Mouse (Mus musculus): ENCODE results near the gene Zfhx2. TPM values are rescaled to one million over a fixed set of nuclear protein-coding genes. Genes with fewer than 3 reads are reported as not detected.

Zfhx2 gene
- total and polyA plus RNA-seq, 3 experiments, result 0.42 to 3.2 TPM; not detected in 1

DNA sequence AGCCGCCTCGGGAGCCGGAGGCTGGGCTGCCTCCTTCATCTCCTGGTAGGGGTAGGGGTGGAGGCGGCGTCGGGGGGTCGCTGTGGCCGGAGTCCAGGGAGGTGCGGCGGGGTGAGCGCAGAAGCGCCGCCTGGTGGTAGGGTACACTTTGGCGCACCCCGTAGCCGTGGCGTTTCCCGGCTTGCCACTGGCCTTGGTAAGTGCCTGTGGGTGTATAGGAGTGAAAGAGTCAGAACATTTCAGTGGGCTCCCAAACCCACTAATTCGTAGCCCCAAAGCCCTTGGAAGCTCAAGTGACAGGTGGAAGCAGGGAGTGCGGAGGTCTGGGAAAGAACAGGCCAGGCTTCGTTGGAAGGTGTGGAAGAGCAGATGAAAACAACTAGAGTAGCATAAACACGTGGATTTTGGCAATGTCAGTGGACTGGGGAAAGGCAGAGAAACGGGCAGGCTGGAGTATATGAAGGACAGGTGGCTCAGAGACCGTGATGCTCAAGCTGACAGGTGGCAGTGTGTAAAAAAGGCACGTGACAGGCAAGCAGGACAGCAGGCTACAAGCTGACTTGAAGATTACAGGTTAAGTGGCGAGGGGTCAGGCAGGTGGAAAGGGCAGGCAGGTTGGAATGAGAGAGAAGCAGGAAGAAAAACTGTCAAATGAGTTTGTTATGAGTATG lies 22.0 kb upstream of the Zfhx2 start:
- H3K9ac ChIP-seq (ENCODE audit: control insufficient read depth, low read depth, low read length, poor library complexity, severe bottlenecking), result no peak overlapping the region
- H3K27ac ChIP-seq (ENCODE audit: control insufficient read depth, low read depth, low read length), result no peak overlapping the region
- peaks cover 2 to 5% of the 10 kb centered on the region in 2 experiments; a peak in 3 of 4 replicates for H3K27me3 ChIP-seq (ENCODE audit: control insufficient read depth in 1 of 2, insufficient read depth in 2 of 2, low read length in 2 of 2)
- no peaks in the 10 kb centered on the region for H3K36me3 ChIP-seq (ENCODE audit: control insufficient read depth in 1 of 2, insufficient read depth in 2 of 2, low read length in 2 of 2)
- H3K79me2 ChIP-seq (ENCODE audit: control insufficient read depth, insufficient read depth, low read length, poor library complexity), result no peaks in the 10 kb centered on the region
- no peak overlapping the region for H3K4me3 ChIP-seq (ENCODE audit: control insufficient read depth in 1 of 2, insufficient read depth in 1 of 2, low read depth in 2 of 2, low read length in 2 of 2)
- H3K4me1 ChIP-seq (ENCODE audit: control insufficient read depth in 1 of 2, insufficient read depth in 2 of 2, low read length in 2 of 2), result no peaks in the 10 kb centered on the region
- TF ChIP-seq ETS1 (IDR thresholded peaks at IDR 0.05; ENCODE audit: low read depth, low read length) (no peak), CTCF (IDR thresholded peaks at IDR 0.05 in 2 of 3, conservative IDR thresholded peaks at IDR 0.05 in 1 of 3; ENCODE audit: control insufficient read depth in 1 of 3, insufficient read depth in 1 of 3, low read depth in 2 of 3, low read length in 3 of 3, poor library complexity in 1 of 3, severe bottlenecking in 1 of 3) (no peak), POLR2A (IDR thresholded peaks at IDR 0.05; ENCODE audit: control insufficient read depth in 1 of 2, insufficient read depth in 1 of 2, low read depth in 1 of 2, low read length in 2 of 2, poor library complexity in 1 of 2) (no peak), MYB (IDR thresholded peaks at IDR 0.05; ENCODE audit: low read depth, low read length) (no peak), MXI1 (IDR thresholded peaks at IDR 0.05; ENCODE audit: low read depth, low read length) (no peak), E2F4 (IDR thresholded peaks at IDR 0.05; ENCODE audit: borderline replicate concordance, low read depth, low read length) (no peak)
- no peaks in the 10 kb centered on the region for H3K9me3 ChIP-seq (replicated peaks; ENCODE audit: insufficient read depth, low read length)
- no peak for DNase-seq (ENCODE audit: low read depth, low spot score)

DNA sequence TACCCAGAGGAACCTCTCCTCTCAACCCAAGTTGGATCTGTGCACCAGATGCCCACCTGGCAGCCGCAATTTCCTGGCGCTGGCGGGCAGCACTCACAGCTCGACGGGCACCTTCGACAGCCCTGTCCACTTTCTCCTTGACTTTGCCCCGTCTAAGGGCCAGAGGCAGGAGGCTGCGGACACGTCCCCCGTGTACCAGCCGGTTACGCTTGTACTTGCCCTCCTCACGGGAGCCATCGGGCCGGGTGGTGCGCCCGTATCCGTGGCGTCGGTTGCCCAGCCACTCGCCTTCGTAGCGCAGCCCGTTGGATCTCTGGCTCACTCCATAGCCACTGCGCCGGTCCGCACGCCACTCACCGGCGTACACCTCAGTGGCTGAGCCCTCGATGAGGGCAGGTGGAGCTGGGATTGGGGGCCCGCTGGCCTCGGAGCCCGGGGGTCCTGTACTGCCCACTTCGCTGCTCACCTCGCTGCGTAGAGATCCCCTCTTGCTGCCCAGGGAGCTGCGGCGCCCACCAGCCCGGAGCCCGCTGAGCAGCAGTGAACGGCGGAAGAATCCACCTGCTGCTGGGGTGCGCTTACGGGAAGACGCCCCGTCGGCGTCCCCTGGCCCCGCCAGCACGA lies 21.3 kb upstream of the Zfhx2 start:
- H3K9ac ChIP-seq (ENCODE audit: control insufficient read depth, low read depth, low read length, poor library complexity, severe bottlenecking), result no peak overlapping the region
- no peak overlapping the region for H3K27ac ChIP-seq (ENCODE audit: control insufficient read depth, low read depth, low read length)
- TF ChIP-seq EP300 (IDR thresholded peaks at IDR 0.05; ENCODE audit: low read depth in 1 of 2, low read length in 2 of 2), result no peak
- TF ChIP-seq USF2 (IDR thresholded peaks at IDR 0.05; ENCODE audit: borderline replicate concordance in 1 of 2, insufficient read depth in 1 of 2, low read depth in 1 of 2, low read length in 2 of 2), result no peak
- TF ChIP-seq NELFE (IDR thresholded peaks at IDR 0.05; ENCODE audit: low read depth, low read length), result no peak
- no peak for TF ChIP-seq RAD21 (IDR thresholded peaks at IDR 0.05; ENCODE audit: low read depth, low read length)
- TF ChIP-seq BHLHE40 (IDR thresholded peaks at IDR 0.05; ENCODE audit: borderline replicate concordance, low read depth, low read length), result no peak
- TF ChIP-seq MEF2A (IDR thresholded peaks at IDR 0.05; ENCODE audit: extremely low read depth, insufficient replicate concordance, low read depth, low read length, poor library complexity, severe bottlenecking), result no peak
- TF ChIP-seq TAL1 (IDR thresholded peaks at IDR 0.05; ENCODE audit: low read length), result no peak
- TF ChIP-seq UBTF (IDR thresholded peaks at IDR 0.05; ENCODE audit: borderline replicate concordance, insufficient read depth, low read depth, low read length), result no peak
- no peak for TF ChIP-seq JUND (IDR thresholded peaks at IDR 0.05; ENCODE audit: low read depth, low read length)
- TF ChIP-seq GABPA (IDR thresholded peaks at IDR 0.05; ENCODE audit: low read depth, low read length), result no peak
- TF ChIP-seq ZNF384 (IDR thresholded peaks at IDR 0.05; ENCODE audit: low read depth, low read length), result no peak
- TF ChIP-seq MXI1 (IDR thresholded peaks at IDR 0.05; ENCODE audit: low read depth, low read length), result no peak
- no peak for TF ChIP-seq CHD1 (IDR thresholded peaks at IDR 0.05; ENCODE audit: low read depth, low read length)
- TF ChIP-seq MAFK (IDR thresholded peaks at IDR 0.05; ENCODE audit: borderline replicate concordance, low read depth, low read length), result no peak
- TF ChIP-seq SIN3A (IDR thresholded peaks at IDR 0.05; ENCODE audit: low read length), result no peak
- TF ChIP-seq CHD2 (IDR thresholded peaks at IDR 0.05; ENCODE audit: low read length), result no peak
- TF ChIP-seq NRF1 (IDR thresholded peaks at IDR 0.05; ENCODE audit: insufficient read depth, low read depth, low read length, poor library complexity, severe bottlenecking), result no peak
- TF ChIP-seq ZKSCAN1 (IDR thresholded peaks at IDR 0.05; ENCODE audit: low read depth, low read length), result no peak
- TF ChIP-seq MAX (IDR thresholded peaks at IDR 0.05; ENCODE audit: low read length), result no peak
- no peaks in the 10 kb centered on the region for H3K9me3 ChIP-seq (replicated peaks; ENCODE audit: insufficient read depth, low read length)
- no peak overlapping the region for H3K4me3 ChIP-seq (ENCODE audit: control insufficient read depth in 1 of 2, insufficient read depth in 1 of 2, low read depth in 2 of 2, low read length in 2 of 2)
- no peaks in the 10 kb centered on the region for H3K4me1 ChIP-seq (ENCODE audit: control insufficient read depth in 1 of 2, insufficient read depth in 2 of 2, low read length in 2 of 2)
- no peaks in the 10 kb centered on the region for H3K79me2 ChIP-seq (ENCODE audit: control insufficient read depth, insufficient read depth, low read length, poor library complexity)
- no peak for DNase-seq (ENCODE audit: low read depth, low spot score)
- H3K36me3 ChIP-seq (ENCODE audit: control insufficient read depth in 1 of 2, insufficient read depth in 2 of 2, low read length in 2 of 2), result no peaks in the 10 kb centered on the region
- H3K27me3 ChIP-seq (ENCODE audit: control insufficient read depth in 1 of 2, insufficient read depth in 2 of 2, low read length in 2 of 2), result peaks cover 2 to 5% of the 10 kb centered on the region in 2 experiments; a peak in 3 of 4 replicates

All from MEL (cell line).